Mouse (Mus musculus) hindbrain, embryonic 13.5 days (tissue): ENCODE results near the gene Fam122a. TPM values are rescaled to one million over a fixed set of nuclear protein-coding genes. Genes with fewer than 3 reads are reported as not detected.

Source experiments
- ATAC-seq: fragments of 200-750 bp; cut with Nextera tagmentation; 2 replicates; pipeline ENCODE4 v1.8.0; 2017; ENCODE audit warnings: moderate TSS enrichment; ENCODE audit not compliant: low FRiP score
- H3K27ac ChIP-seq: fragments of 300-500 bp; sonication (generic); 2 replicates; pipeline ENCODE4 v1.5.1; 2015; ENCODE audit warnings: inconsistent platforms, mild to moderate bottlenecking, moderate library complexity
- H3K27me3 ChIP-seq: fragments of 300-500 bp; sonication (generic); 2 replicates; pipeline ENCODE4 v1.6.1; 2015; ENCODE audit warnings: mild to moderate bottlenecking, inconsistent platforms
- H3K36me3 ChIP-seq: fragments of 300-500 bp; sonication (generic); 2 replicates; pipeline ENCODE4 v1.6.1; 2015; ENCODE audit warnings: mild to moderate bottlenecking, inconsistent platforms
- H3K4me1 ChIP-seq: fragments of 300-500 bp; sonication (generic); replicated peaks from 2 replicates; pipeline ENCODE4 v1.6.1; 2015; ENCODE audit warnings: inconsistent platforms
- H3K4me2 ChIP-seq: fragments of 300-500 bp; sonication (generic); 2 replicates; pipeline ENCODE4 v1.6.1; 2015; ENCODE audit warnings: inconsistent platforms, mild to moderate bottlenecking, moderate library complexity
- H3K4me3 ChIP-seq: fragments of 300-500 bp; sonication (generic); 2 replicates; pipeline ENCODE4 v1.5.1; 2015; ENCODE audit warnings: mild to moderate bottlenecking, inconsistent platforms
- H3K9ac ChIP-seq: fragments of 300-500 bp; sonication (generic); 2 replicates; pipeline ENCODE4 v1.6.1; 2015; ENCODE audit warnings: mild to moderate bottlenecking, inconsistent platforms
- H3K9me3 ChIP-seq: fragments of 300-500 bp; sonication (generic); 2 replicates; pipeline ENCODE4 v1.6.1; 2016; ENCODE audit warnings: inconsistent platforms
- WGBS: fragments of 180-500 bp; shearing (Covaris S2); methylation state at CpG from one replicate; pipeline ENCODE4 v1.1.7; 2015; 5-methylcytosine and 5-hydroxymethylcytosine counted together
- polyA plus RNA-seq: library from polyadenylated mRNA; unstranded; fragments of >200 nt; fragmentation: Nextera tagmentation; extraction: Ambion mirVana; gene quantifications from 2 replicates; pipeline ENCODE4 v1.2.1, GENCODE M21; 2015

Fam122a gene
- polyA plus RNA-seq, 1 experiment from 2014 or later = 59.4 TPM

GRCm38 (mm10) chr19:24452441-24452898 is 24.7 kb downstream of the Fam122a start:
- no peaks in the 10 kb centered on the region for H3K9me3 ChIP-seq
- H3K27me3 ChIP-seq = no peaks in the 10 kb centered on the region
- H3K9ac ChIP-seq = no peak overlapping the region
- H3K27ac ChIP-seq = peak overlapping the region; percentile 69
- no peaks in the 10 kb centered on the region for H3K36me3 ChIP-seq
- H3K4me1 ChIP-seq = peaks cover 15% of the 10 kb centered on the region
- peak; percentile 55 for ATAC-seq
- H3K4me3 ChIP-seq = no peak overlapping the region
- H3K4me2 ChIP-seq = no peak overlapping the region
- 22% methylated on average over 3 of the region's 3 CpGs for WGBS

- 88% methylated on average over 3 of the region's 3 CpGs for WGBS
- Histone ChIP-seq H3K27me3 (no peaks in the 10 kb centered on the region), H3K9ac (no peak overlapping the region), H3K4me3 (no peak overlapping the region), H3K36me3 (no peaks in the 10 kb centered on the region), H3K27ac (no peak overlapping the region), H3K9me3 (no peaks in the 10 kb centered on the region), H3K4me1 (peaks cover 15% of the 10 kb centered on the region), H3K4me2 (no peak overlapping the region)
- no peak for ATAC-seq
Observed at GRCm38 (mm10) chr19:24451626-24452025, 25.5 kb downstream of the Fam122a start.

DNA sequence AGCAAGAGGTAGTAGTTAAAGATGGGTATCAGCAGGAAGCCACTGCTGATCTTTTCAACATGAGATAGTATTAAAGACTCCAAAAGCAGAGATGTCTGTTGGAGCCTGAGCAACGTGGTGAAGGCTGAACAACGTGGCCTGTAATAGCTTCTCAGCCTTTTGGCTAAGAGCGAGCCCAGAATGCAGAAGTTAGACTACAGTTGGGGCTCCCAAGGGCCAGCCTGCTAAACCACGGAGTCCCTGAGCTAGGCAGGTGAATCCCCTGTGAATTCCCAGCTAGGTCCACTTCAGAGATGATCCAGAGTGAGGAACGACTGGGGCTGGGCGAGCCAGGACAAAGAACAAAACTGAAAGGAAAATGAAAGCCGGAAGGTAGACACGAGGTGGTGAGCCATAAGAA is 26.4 kb downstream of the Fam122a start:
- no peak overlapping the region for H3K27ac ChIP-seq
- ATAC-seq = no peak
- H3K36me3 ChIP-seq = no peaks in the 10 kb centered on the region
- H3K9ac ChIP-seq = no peak overlapping the region
- no peaks in the 10 kb centered on the region for H3K9me3 ChIP-seq
- H3K4me3 ChIP-seq = no peak overlapping the region
- no peak overlapping the region for H3K4me2 ChIP-seq
- WGBS = 94% methylated on average over 8 of the region's 8 CpGs
- H3K4me1 ChIP-seq = peaks cover 15% of the 10 kb centered on the region
- H3K27me3 ChIP-seq = no peaks in the 10 kb centered on the region

- ATAC-seq = no peak
- 0 out of 2 replicates have a peak, but pooled peaks cover 3% of the 10 kb centered on the region for H3K9me3 ChIP-seq
- no peaks in the 10 kb centered on the region for H3K4me1 ChIP-seq
- H3K4me2 ChIP-seq = no peak overlapping the region
- no peaks in the 10 kb centered on the region for H3K36me3 ChIP-seq
- H3K9ac ChIP-seq = no peak overlapping the region
- no peak overlapping the region for H3K27ac ChIP-seq
- no peak overlapping the region for H3K4me3 ChIP-seq
- WGBS = 94% methylated on average over 3 of the region's 3 CpGs
- H3K27me3 ChIP-seq = no peaks in the 10 kb centered on the region
Observed at GRCm38 (mm10) chr19:24444322-24444721, 32.8 kb downstream of the Fam122a start.

DNA sequence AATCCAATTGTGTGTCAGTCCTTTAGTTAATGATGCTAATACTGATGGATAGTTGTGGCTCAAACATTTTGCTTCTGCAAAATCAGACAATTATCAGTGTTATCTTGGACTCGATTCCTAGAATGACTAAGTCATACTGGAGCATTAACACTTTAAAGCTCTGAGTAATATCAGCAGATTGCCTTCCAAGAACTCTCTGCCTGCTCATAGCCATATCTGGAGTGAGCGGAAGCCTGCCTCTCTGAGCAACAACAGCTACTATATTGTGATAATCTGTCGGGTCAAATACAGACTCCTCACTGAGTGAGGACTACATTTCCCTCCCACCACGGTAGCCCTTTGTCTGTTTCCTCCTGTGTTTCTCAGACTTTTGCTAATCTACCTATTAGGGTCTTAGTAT is 37.4 kb downstream of the Fam122a start:
- Histone ChIP-seq H3K9ac (no peak overlapping the region), H3K36me3 (no peaks in the 10 kb centered on the region), H3K4me3 (no peak overlapping the region), H3K27me3 (no peaks in the 10 kb centered on the region), H3K4me2 (no peak overlapping the region), H3K9me3 (0 out of 2 replicates have a peak, but pooled peaks cover 3% of the 10 kb centered on the region), H3K4me1 (no peaks in the 10 kb centered on the region), H3K27ac (no peak overlapping the region)
- ATAC-seq = no peak
- 81% methylated on average over 4 of the region's 4 CpGs for WGBS

- no peak for ATAC-seq
- Histone ChIP-seq H3K9ac (no peak overlapping the region), H3K4me3 (no peak overlapping the region), H3K36me3 (no peaks in the 10 kb centered on the region), H3K4me2 (no peak overlapping the region), H3K4me1 (no peaks in the 10 kb centered on the region), H3K27ac (no peak overlapping the region), H3K27me3 (no peaks in the 10 kb centered on the region), H3K9me3 (no peaks in the 10 kb centered on the region)
- 84% methylated on average over 6 of the region's 6 CpGs for WGBS
Observed at GRCm38 (mm10) chr19:24434291-24434690, 42.9 kb downstream of the Fam122a start.

GRCm38 (mm10) chr19:24432447-24432846 is 44.7 kb downstream of the Fam122a start:
- no peak overlapping the region for H3K4me2 ChIP-seq
- no peak overlapping the region for H3K9ac ChIP-seq
- no peaks in the 10 kb centered on the region for H3K9me3 ChIP-seq
- H3K27me3 ChIP-seq = no peaks in the 10 kb centered on the region
- H3K27ac ChIP-seq = no peak overlapping the region
- ATAC-seq = no peak
- WGBS = 86% methylated on average over 5 of the region's 5 CpGs
- H3K4me3 ChIP-seq = no peak overlapping the region
- no peaks in the 10 kb centered on the region for H3K4me1 ChIP-seq
- H3K36me3 ChIP-seq = no peaks in the 10 kb centered on the region

- no peak for ATAC-seq
- no peaks in the 10 kb centered on the region for H3K36me3 ChIP-seq
Observed at GRCm38 (mm10) chr19:24431381-24431780, 45.8 kb downstream of the Fam122a start.

GRCm38 (mm10) chr19:24428011-24428410 is 49.1 kb downstream of the Fam122a start:
- H3K4me2 ChIP-seq = no peak overlapping the region
- H3K27me3 ChIP-seq = no peaks in the 10 kb centered on the region
- no peak overlapping the region for H3K27ac ChIP-seq
- H3K9me3 ChIP-seq = no peaks in the 10 kb centered on the region
- H3K4me1 ChIP-seq = no peaks in the 10 kb centered on the region
- ATAC-seq = no peak
- no peak overlapping the region for H3K4me3 ChIP-seq
- no peak overlapping the region for H3K9ac ChIP-seq
- WGBS = 97% methylated on average over 3 of the region's 3 CpGs
- H3K36me3 ChIP-seq = no peaks in the 10 kb centered on the region

More at GRCm38 (mm10) chr19:24431381-24431780, 45.8 kb downstream of the Fam122a start:
- H3K27ac ChIP-seq = no peak overlapping the region
- WGBS = 93% methylated on average over 2 of the region's 2 CpGs
- no peaks in the 10 kb centered on the region for H3K4me1 ChIP-seq
- no peak overlapping the region for H3K4me3 ChIP-seq
- H3K9ac ChIP-seq = no peak overlapping the region
- H3K27me3 ChIP-seq = no peaks in the 10 kb centered on the region
- no peaks in the 10 kb centered on the region for H3K9me3 ChIP-seq
- no peak overlapping the region for H3K4me2 ChIP-seq

DNA sequence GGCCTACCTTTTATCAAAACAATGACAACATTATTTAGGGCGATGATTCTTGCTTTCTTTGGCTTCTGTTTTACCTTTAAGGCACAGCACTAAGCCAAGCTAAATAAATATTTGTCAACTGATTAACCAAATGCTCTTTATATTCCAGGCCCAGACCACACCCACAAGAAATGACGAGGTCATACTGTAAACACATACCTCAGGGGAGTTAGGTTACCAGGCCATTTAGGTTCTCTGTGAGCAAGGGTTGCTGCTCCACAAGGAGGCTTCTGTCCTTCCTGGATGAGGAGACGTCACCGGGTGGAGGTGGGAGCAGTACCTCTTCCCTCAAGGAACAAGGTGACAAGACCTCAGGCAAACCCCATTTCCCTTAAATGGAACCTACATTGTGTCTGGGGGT is 49.9 kb downstream of the Fam122a start:
- no peak overlapping the region for H3K4me2 ChIP-seq
- H3K9ac ChIP-seq = no peak overlapping the region
- H3K4me1 ChIP-seq = no peaks in the 10 kb centered on the region
- H3K27ac ChIP-seq = no peak overlapping the region
- no peak overlapping the region for H3K4me3 ChIP-seq
- no peak for ATAC-seq
- no peaks in the 10 kb centered on the region for H3K9me3 ChIP-seq
- H3K36me3 ChIP-seq = no peaks in the 10 kb centered on the region
- no peaks in the 10 kb centered on the region for H3K27me3 ChIP-seq
- WGBS = 82% methylated on average over 4 of the region's 4 CpGs

DNA sequence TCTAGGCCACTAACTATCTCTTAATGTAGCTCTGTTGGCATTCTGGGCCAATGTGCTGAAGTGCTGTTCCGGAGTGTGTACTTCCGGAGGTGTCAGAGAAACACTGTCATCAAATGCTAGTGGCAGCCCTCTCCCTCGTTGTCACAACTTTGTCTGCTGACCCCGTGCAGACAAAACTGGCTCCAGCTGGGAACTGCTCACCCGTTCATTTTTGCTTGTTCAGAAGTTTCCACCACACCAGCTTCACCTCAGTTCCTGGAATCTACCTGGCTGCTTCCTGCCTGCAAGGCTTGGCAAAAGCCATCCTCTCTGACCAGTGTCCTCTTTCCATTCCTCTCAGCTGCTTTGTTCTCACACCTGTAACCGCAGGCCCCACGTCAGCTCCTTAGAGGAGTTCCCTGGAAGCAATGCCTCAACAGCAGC is 50.4 kb downstream of the Fam122a start:
- no peak overlapping the region for H3K4me2 ChIP-seq
- H3K4me1 ChIP-seq = no peaks in the 10 kb centered on the region
- H3K27ac ChIP-seq = no peak overlapping the region
- ATAC-seq = no peak
- H3K4me3 ChIP-seq = no peak overlapping the region
- H3K27me3 ChIP-seq = no peaks in the 10 kb centered on the region
- no peaks in the 10 kb centered on the region for H3K9me3 ChIP-seq
- H3K36me3 ChIP-seq = no peaks in the 10 kb centered on the region
- 87% methylated on average over 7 of the region's 7 CpGs for WGBS
- no peak overlapping the region for H3K9ac ChIP-seq
